Mouse (Mus musculus): ENCODE results near the gene Gm765.

GRCm38 (mm10) chr6:98210237-98210636, 132.3 kb downstream of the Gm765 start:
- no peak for TF ChIP-seq CTCF (IDR thresholded peaks at IDR 0.05; ENCODE audit: low read depth)
- no peak for TF ChIP-seq EP300 (IDR thresholded peaks at IDR 0.05; ENCODE audit: low read depth)

Measured in liver, embryonic 14.5 days (tissue).